In the genomic region with DNA sequence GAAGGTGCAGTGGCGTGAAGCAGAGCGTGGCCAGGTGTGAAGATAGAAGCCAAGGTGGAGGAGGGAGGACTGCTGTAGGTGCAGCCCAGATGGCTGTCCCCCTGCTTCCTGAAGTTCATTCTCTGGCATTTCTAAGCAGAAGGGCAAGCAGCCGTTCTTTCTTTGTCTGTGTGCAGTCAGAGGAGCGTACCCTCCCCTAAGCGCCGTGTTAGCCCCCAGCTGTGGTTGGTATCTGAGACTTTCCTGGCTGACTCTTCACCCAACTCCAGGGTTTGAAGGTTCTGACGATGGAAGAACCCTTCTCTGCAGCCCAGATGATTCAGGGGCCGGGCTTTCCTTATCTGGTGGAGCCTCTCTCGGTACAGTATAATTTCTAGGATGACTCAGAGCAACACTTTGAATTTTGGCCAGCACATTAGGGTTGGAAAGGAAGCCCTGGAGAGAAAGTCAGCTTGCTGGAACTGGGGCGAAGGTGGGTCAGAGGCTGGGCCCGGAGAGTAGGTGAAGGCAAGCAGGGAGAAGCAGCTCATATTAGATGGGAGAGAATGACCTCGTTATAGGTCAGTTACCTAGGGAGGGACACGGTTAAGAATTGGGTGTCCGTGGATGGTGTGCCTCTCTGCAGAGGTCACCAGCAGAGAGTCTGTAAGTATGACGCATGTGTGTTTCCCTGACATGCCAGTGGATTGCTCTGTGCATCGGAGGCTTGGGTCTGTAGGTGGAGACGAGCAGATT, we compare ENCODE assay signal across 8 mouse cellular contexts. TPM values are rescaled to one million over a fixed set of nuclear protein-coding genes. Genes with fewer than 3 reads are reported as not detected.
DNase-seq lines count a peak whose midpoint lies in the region; ATAC-seq and TF ChIP-seq lines count a peak whose summit lies in the region.

No protein-coding gene starts in this region.

- peak; percentile 47 for ATAC-seq in lung, postnatal 0 days

- H3K4me2 ChIP-seq in CH12.LX (ENCODE audit: insufficient read depth, low read depth, poor library complexity, severe bottlenecking) = peak overlapping the region; percentile 77
- no peak overlapping the region for H3K4me2 ChIP-seq in lung, postnatal 0 days (replicated peaks; ENCODE audit: low read depth, low read length)

- H3K79me2 ChIP-seq in CH12.LX (replicated peaks; ENCODE audit: control insufficient read depth, extremely low read depth, insufficient read depth, poor library complexity, severe bottlenecking) = peaks cover 67% of the 10 kb centered on the region

- H3K9me3 ChIP-seq in CH12.LX (replicated peaks; ENCODE audit: low read length) = peaks cover 7% of the 10 kb centered on the region
- no peaks in the 10 kb centered on the region for H3K9me3 ChIP-seq in lung, postnatal 0 days (ENCODE audit: low read length)

- no peak for TF ChIP-seq EP300 in CH12.LX (IDR thresholded peaks at IDR 0.05; ENCODE audit: low read length)
- no peak for TF ChIP-seq EP300 in lung, postnatal 0 days (IDR thresholded peaks at IDR 0.05)

- intact Hi-C loops in heart, postnatal 10 days (cut with DNase I) = no loop called here

- H3K4me3 ChIP-seq in CH12.LX (replicated peaks in 1 of 3; ENCODE audit: low read depth in 2 of 3, low read length in 2 of 3, poor library complexity in 1 of 3) = peak overlapping the region in 2 of 3 experiments; percentile 19 to 43
- no peak overlapping the region for H3K4me3 ChIP-seq in lung, postnatal 0 days (ENCODE audit: low read depth, low read length)

- 63% methylated on average over 17 of the region's 17 CpGs for WGBS in lung, postnatal 0 days

- TF ChIP-seq CTCF in CH12.LX (conservative IDR thresholded peaks at IDR 0.05 in 1 of 2, IDR thresholded peaks at IDR 0.05 in 1 of 2; ENCODE audit: low read depth in 2 of 2, low read length in 2 of 2) = no peak
- TF ChIP-seq CTCF in lung, postnatal 0 days (IDR thresholded peaks at IDR 0.05) = no peak

- peak; percentile 20 to 25 for DNase-seq in frontal cortex, postnatal 36 days (ENCODE audit: low spot score in 2 of 2)
- DNase-seq in frontal cortex, postnatal 10 days (ENCODE audit: low spot score in 2 of 2) = no peak
- peak; percentile 27 for DNase-seq in CH12.LX (ENCODE audit: extremely low read depth)
- DNase-seq in cerebellum, postnatal 25 days = peak; percentile 52 to 57
- peak; percentile 76 to 79 for DNase-seq in heart, postnatal 10 days
- peak; percentile 48 for DNase-seq in lung, postnatal 0 days (ENCODE audit: low spot score)
- peak; percentile 57 for DNase-seq in thymus, postnatal 14 days
- DNase-seq in layer of hippocampus, postnatal 14 days (ENCODE audit: low spot score in 2 of 2) = no peak

- peaks cover 40 to 74% of the 10 kb centered on the region in 2 experiments for H3K4me1 ChIP-seq in CH12.LX (ENCODE audit: control insufficient read depth in 1 of 2, insufficient read depth in 2 of 2)
- H3K4me1 ChIP-seq in lung, postnatal 0 days (ENCODE audit: insufficient read depth, low read depth, low read length) = peaks cover 22% of the 10 kb centered on the region; the same call in 1 of the 2 replicates

- dilution Hi-C loops in CH12.LX (cut with MboI; ENCODE audit: extremely low pct_ligation_motif_present, extremely low pct_unique_long_range_greater_than_20kb, low sequenced_read_pairs) = no loop called here

- no peak for TF ChIP-seq POLR2A in CH12.LX (IDR thresholded peaks at IDR 0.05; ENCODE audit: low read depth, low read length)

- peak overlapping the region; percentile 41 for H3K9ac ChIP-seq in CH12.LX (ENCODE audit: insufficient read depth, low read depth)
- H3K9ac ChIP-seq in lung, postnatal 0 days (replicated peaks; ENCODE audit: low read depth) = no peak overlapping the region

- H3K36me3 ChIP-seq in CH12.LX (replicated peaks in 1 of 2; ENCODE audit: control insufficient read depth in 1 of 2, insufficient read depth in 1 of 2, low read length in 1 of 2) = peaks cover 0 to 33% of the 10 kb centered on the region in 2 experiments
- H3K36me3 ChIP-seq in lung, postnatal 0 days (ENCODE audit: insufficient read depth, low read length) = no peaks in the 10 kb centered on the region

- no peaks in the 10 kb centered on the region for H3K27me3 ChIP-seq in CH12.LX (replicated peaks)
- no peaks in the 10 kb centered on the region for H3K27me3 ChIP-seq in lung, postnatal 0 days (replicated peaks; ENCODE audit: insufficient read depth, low read length)

- H3K27ac ChIP-seq in CH12.LX (ENCODE audit: insufficient read depth, low read depth) = peak overlapping the region; percentile 96
- H3K27ac ChIP-seq in lung, postnatal 0 days (ENCODE audit: low read length) = no peak overlapping the region

- in situ Hi-C loops in CH12.LX (cut with MboI; ENCODE audit: low pct_ligation_motif_present, low pct_unique_long_range_greater_than_20kb, low sequenced_read_pairs) = no loop called here

- TF ChIP-seq RAD21 in CH12.LX (IDR thresholded peaks at IDR 0.05; ENCODE audit: low read depth, low read length) = no peak

TF ChIP-seq in CH12.LX, 34 proteins besides CTCF, POLR2A, EP300 and RAD21:
- TF ChIP-seq JUND (conservative IDR thresholded peaks at IDR 0.05; ENCODE audit: low read depth, low read length) (no peak), ELF1 (IDR thresholded peaks at IDR 0.05; ENCODE audit: low read depth, low read length) (0 out of 2 replicates have a peak, but pooled peaks have one; percentile 30), E2F4 (IDR thresholded peaks at IDR 0.05; ENCODE audit: insufficient replicate concordance, low read depth, low read length) (no peak), MAFK (IDR thresholded peaks at IDR 0.05; ENCODE audit: insufficient replicate concordance, low read length) (no peak), ETS1 (conservative IDR thresholded peaks at IDR 0.05; ENCODE audit: low read depth, low read length) (peak; percentile 18; the same call in 1 of the 2 replicates), JUN (IDR thresholded peaks at IDR 0.05; ENCODE audit: insufficient read depth, low read depth, low read length) (no peak), ZMIZ1 (IDR thresholded peaks at IDR 0.05; ENCODE audit: low read depth, low read length) (no peak)

RNA-seq across cellular contexts. Expression of a gene that starts 23.9 kb away (rescaled TPM):
- total RNA-seq in CH12.LX (2012; rRNA removed) (28.5 and 36.7 TPM in 2 replicates), CH12.LX (2014; rRNA removed) (17.1 and 19.7 TPM in 2 replicates)
- 33.0 and 33.5 TPM in 2 replicates for polyA plus RNA-seq in CH12.LX (2012; ENCODE audit: insufficient read length, low read depth)
- 10 to 100 TPM; 33.9 to 36.9 TPM for total RNA-seq in heart, postnatal 10 days (2021)
- polyA plus RNA-seq in lung, postnatal 0 days (2015; fragmentation: Nextera tagmentation; extraction: Ambion mirVana) = 10.7 and 11.3 TPM in 2 replicates
- total RNA-seq in layer of hippocampus, postnatal 14 days (2021) = 10 to 100 TPM; 65.7 to 66.3 TPM

Comparison
In these comparisons a context has a peak if more than half of its experiments do, and no peak if none do; other contexts are left out.
1. DNase-seq: peak in frontal cortex, postnatal 36 days (2 of 2), CH12.LX (single experiment), cerebellum, postnatal 25 days (2 of 2), heart, postnatal 10 days (2 of 2), lung, postnatal 0 days (single experiment) and thymus, postnatal 14 days (single experiment); none in frontal cortex, postnatal 10 days (0 of 2) and layer of hippocampus, postnatal 14 days (0 of 2).